Mouse (Mus musculus) myocyte (in vitro differentiated cells): ENCODE data around the gene Tgm2.
A peak's percentile ranks its signal among the peaks of the same experiment; 100 is the strongest.

Source experiments
- CEBPB ChIP-seq: IDR thresholded peaks from 2 replicates; pipeline ENCODE4 v1.6.1; 2011; ENCODE audit warnings: mild to moderate bottlenecking, moderate library complexity; ENCODE audit not compliant: poor library complexity, insufficient read depth, severe bottlenecking
- MAX ChIP-seq: IDR thresholded peaks from one replicate; pipeline ENCODE4 v1.6.1; 2011; ENCODE audit warnings: low read depth, mild to moderate bottlenecking, control low read depth
- MYOD1 ChIP-seq, 3 experiments: IDR thresholded peaks; one replicate each; pipeline ENCODE4 v1.6.1; 2011; ENCODE audit warnings: control low read depth in 2 of 3, low read depth in 2 of 3, mild to moderate bottlenecking in 2 of 3, moderate library complexity in 1 of 3; ENCODE audit not compliant: insufficient read length in 2 of 3, control insufficient read depth in 1 of 3
- MYOG ChIP-seq, 3 experiments: IDR thresholded peaks; one replicate each; pipeline ENCODE4 v1.6.1; 2011; ENCODE audit warnings: control low read depth in 2 of 3, low read depth in 2 of 3, mild to moderate bottlenecking in 2 of 3; ENCODE audit not compliant: insufficient read length in 2 of 3, control insufficient read depth in 1 of 3, insufficient read depth in 1 of 3
- POLR2A ChIP-seq: IDR thresholded peaks from one replicate; pipeline ENCODE4 v1.6.1; 2011; ENCODE audit warnings: low read depth, mild to moderate bottlenecking, control low read depth, moderate library complexity; ENCODE audit not compliant: insufficient read length
- POLR2AphosphoS2 ChIP-seq: IDR thresholded peaks from one replicate; pipeline ENCODE4 v1.6.1; 2011; ENCODE audit warnings: low read depth, control low read depth; ENCODE audit not compliant: insufficient read length
- REST ChIP-seq: IDR thresholded peaks from one replicate; pipeline ENCODE4 v1.6.1; 2011; ENCODE audit warnings: mild to moderate bottlenecking, control low read depth, moderate library complexity; ENCODE audit not compliant: insufficient read depth, insufficient read length
- TCF12 ChIP-seq: IDR thresholded peaks from one replicate; pipeline ENCODE4 v1.6.1; 2011; ENCODE audit warnings: mild to moderate bottlenecking, control low read depth; ENCODE audit not compliant: poor library complexity, insufficient read depth, severe bottlenecking
- TCF3 ChIP-seq: IDR thresholded peaks from one replicate; pipeline ENCODE4 v1.6.1; 2011; ENCODE audit warnings: low read depth, control low read depth; ENCODE audit not compliant: insufficient read length
- USF1 ChIP-seq: IDR thresholded peaks from one replicate; pipeline ENCODE4 v1.6.1; 2011; ENCODE audit warnings: low read depth, mild to moderate bottlenecking, control low read depth, moderate library complexity

DNA sequence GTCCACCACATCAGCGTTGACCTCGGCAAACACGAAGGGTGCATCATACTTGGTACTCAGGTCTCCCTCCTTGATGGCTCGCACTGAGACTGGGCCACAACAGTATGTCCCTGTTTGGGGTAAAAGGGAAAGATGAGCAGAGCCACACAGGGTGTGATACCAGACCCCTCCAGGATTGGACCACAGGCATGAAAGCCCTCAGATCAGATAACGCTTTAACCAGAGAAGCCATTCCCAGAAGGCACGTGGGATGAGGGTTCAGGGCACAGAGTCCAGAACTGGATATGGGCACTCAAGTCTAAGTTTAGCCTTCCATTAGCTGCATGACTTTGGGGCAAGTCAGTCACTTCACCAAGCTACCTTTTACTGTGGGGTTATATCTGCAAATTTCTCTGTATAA is 19.0 kb downstream of the Tgm2 start:
- TF ChIP-seq MYOG (IDR thresholded peaks at IDR 0.05; ENCODE audit: control insufficient read depth in 1 of 3, insufficient read depth in 1 of 3, insufficient read length in 2 of 3, low read depth in 2 of 3) (no peak), MAX (no peak), CEBPB (no peak), MYOD1 (IDR thresholded peaks at IDR 0.05; ENCODE audit: control insufficient read depth in 1 of 3, insufficient read length in 2 of 3, low read depth in 2 of 3) (no peak), REST (no peak), USF1 (peak; percentile 25), POLR2A (no peak), POLR2AphosphoS2 (no peak), TCF12 (no peak), TCF3 (no peak)
